Mouse (Mus musculus): ENCODE results near the gene Jarid2.
"Not testable (repeated sequence)": the region's sequence is repeated elsewhere in the genome, so short reads cannot be mapped to it uniquely, and the experiment has no call there.

Jarid2 gene

DNA sequence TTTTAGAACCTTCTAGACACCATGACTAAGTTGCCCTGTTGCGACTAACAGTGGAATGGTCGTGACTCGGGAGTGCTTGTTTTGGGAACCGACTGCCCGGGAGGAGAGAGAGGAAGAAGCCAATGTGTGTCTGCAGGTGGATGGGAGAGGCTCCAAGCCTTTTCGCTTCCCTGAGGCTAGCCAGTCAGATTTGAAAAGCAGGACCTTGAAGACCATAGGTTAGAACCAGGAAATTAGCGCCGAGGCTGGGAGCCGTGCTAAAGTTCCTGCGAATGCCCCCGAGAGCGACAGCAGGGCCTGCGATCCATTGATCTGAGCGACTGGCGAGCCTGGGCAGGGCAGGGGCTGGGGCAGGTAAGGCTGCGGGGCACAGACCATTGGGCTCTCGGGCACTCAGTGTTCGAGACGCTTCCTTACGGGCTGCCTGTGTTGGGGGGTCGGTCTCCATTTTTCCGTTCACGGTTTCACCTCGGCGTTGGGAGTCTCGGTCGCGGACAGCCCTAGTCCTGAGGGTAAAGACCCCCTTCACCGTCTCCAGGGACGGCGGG is at the start of gene Jarid2:
Gene Jarid2 (plus strand): TSS at position 51 of the 548 bp plus-strand sequence.
- DNase-seq (ENCODE audit: low read depth, low spot score): no peak

DNA sequence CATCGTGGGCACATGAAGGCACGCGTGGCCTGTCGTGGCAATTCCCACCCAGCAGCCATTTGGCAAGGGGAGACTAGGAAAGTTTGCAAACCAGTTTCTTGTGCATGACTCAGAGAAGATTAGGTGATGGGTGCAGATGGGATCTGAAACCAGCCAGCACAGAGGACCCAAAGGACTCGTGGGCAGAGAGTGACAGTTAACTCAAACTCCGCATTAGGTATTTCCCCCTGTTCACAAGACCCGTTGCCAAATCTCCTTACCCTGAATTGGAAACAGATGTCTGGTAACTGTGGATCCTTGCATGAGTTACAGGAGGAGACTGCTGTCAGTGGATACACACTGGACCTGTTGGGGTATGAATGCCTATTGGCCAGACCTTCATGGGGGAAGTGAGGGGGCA is 48.2 kb upstream of the Jarid2 start:
- DNase-seq (ENCODE audit: low read depth, low spot score): no peak

DNA sequence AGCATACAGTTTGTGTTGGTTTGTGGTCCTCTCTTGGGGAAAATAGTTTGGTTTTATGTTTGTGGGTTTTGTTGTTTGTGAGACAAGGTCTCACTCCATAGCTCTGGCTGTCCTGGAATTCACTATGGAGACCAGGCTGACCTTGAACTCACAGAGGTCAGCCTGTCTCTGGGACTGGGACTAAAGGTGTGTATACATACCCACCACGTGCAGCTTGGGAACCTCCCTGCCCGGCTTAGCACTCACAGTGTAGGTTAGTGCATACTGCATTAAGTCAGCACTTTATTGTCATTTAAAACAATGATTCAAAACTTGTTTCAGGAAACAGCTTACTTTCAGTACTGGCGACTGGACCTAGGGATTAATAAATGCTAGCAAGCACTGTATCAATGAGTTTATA is 41.1 kb upstream of the Jarid2 start:
- no peak for DNase-seq (ENCODE audit: low read depth, low spot score)

DNA sequence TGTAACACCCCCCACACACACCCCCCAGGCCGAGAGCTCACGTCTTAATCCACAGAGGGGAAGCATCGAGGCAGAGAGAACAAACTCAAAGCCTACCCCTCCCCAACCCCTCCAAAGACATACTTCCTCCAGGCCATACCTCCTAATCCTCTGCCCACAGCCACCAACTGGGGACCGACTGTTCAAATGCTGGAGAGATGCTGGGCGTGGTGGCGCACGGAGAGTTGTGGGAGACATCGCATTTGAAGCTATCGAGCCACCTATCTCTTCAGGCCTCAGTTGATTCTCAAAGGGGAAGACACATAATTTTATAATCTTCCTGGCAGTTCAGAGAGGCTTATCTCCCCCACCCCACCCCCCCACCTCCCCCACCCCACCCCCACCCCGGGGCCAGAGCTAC is 31.6 kb upstream of the Jarid2 start:
- DNase-seq (ENCODE audit: low read depth, low spot score): no peak

DNA sequence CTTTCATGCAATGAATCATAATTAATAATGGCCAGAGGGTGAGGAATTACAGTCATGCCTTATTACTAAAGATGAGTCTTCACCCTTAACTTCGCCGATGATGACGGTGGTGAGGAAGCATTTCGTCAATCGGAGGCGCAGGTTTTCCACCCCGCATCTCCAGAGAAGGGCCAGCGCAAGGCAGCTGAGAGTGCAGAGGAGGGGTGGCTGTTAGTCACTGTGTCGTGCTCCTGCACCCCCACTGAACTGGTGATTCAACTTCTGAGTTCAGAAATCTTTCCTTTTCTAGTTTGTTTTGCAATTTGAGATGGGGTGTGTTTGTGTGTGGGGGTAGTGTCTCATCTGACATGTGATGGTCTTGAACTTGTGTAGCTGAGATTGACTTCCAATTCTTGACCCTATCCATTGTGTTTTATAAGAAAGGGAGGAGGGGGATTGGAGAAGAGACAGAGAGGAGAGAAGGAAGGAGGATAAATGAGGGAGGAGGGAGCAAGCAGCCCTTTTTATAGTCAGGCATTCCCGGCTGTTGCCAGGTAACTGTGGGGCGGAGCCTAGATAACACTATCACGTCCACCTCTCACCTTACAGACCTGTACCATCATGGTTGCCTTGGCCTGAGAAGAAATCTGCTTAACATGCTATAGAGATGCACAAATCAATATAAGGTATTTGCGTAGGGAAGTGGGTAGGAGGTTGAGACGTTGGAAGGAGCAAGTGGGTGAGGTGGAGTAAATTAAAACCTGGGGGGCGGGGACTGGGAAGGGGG is 25.1 kb upstream of the Jarid2 start:
- DNase-seq (ENCODE audit: low read depth, low spot score): no peak

DNA sequence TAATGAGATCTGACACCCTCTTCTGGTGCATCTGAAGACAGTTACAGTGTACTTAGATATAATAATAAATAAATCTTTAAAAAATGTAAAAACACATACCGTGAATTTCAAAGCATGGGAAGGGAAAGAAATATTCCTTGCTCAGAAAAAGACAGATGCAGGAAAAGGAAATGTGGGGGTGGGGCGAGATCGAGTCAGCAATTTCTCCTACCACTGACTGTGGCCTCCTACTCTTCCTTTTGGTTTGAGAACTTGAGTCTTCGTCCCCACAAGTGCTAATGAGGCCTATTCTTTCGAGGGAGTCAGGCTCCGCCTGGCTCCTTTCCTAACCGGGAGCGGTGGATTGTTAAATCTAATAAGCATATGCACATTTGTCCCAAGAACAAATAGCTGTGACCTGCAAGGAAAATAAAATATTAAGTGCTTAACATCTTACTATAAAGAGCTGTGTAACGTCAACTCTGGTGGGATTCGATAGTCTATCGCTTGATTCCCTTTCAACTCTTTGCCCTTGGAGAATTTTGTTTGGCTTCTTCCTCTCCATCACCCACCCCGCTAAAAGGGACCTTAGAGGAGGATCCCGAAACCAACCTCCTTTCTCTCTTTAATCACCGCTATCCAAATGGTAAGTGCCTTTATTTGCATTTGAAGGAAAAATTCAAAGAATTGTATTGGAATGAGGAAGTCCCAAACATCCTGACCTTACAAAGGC is 24.1 kb upstream of the Jarid2 start:
- DNase-seq (ENCODE audit: low read depth, low spot score): no peak

DNA sequence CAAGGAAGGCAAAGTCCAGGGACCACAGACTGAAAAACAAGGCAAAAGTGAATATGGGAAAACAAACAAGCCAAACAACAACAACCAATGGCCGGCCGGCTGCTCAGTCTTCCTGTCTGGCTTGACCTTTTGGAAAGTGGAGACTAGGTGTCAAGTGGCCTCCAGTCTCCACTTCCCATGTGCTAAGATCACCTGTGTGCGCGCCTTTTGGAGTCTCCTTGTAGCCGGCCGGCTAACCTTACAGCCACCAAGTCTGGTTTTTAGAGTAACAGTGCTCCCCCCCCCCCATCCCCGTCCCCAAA is 23.6 kb upstream of the Jarid2 start:
- DNase-seq (ENCODE audit: low read depth, low spot score): no peak

DNA sequence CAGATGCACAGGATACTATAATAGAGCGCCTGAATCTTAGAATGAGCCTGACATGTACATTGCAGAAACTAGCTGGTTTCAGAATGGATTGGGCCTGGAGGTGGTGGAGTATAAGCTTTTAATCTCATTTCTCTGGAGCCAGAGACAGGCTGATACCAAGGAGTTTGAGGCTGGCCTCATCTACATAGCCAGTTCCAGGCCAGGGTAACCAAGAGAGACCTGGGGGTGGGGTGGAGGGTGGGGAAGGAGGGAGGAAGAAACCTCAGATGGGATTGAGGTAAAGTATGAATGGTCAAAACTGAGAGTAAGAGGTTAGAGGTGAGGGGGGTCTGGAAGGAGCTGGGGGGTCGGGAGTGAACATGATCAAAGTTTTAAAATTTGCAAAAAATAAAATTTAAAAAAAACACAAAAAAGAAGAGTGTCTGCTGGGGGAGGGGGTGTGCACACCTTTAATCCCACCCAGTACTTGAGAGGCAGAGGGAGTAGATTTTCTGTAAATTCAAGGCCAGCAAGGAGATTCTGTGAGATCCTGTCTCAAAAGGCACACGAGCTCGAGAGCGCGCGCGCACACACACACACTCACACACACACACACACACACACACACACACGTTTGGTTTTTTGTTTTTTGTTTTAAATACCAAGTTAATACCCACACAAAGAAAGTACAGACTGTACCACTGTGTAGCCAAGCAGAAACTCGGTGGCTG is 22.9 kb upstream of the Jarid2 start:
- no peak for DNase-seq (ENCODE audit: low read depth, low spot score)

DNA sequence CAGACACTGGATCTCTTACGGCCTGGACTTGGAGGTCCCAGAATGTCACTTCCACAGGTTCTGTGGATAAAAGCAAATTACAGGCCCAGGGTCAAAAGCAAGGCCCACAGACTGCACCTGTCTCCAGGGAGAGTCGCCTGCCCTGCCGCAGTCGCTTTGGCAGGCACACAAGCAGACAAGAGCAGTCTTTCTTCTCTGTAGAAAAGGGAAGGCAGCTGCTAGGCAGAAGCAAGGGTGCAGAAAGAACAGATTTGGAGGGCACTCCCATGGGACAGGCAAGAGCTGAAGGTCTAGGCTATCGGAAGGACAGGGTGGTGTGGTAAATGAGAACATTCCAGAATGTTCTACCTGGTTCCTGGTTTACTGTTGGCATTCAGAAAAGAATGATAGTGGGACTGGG is 22.1 kb upstream of the Jarid2 start:
- DNase-seq (ENCODE audit: low read depth, low spot score): no peak

DNA sequence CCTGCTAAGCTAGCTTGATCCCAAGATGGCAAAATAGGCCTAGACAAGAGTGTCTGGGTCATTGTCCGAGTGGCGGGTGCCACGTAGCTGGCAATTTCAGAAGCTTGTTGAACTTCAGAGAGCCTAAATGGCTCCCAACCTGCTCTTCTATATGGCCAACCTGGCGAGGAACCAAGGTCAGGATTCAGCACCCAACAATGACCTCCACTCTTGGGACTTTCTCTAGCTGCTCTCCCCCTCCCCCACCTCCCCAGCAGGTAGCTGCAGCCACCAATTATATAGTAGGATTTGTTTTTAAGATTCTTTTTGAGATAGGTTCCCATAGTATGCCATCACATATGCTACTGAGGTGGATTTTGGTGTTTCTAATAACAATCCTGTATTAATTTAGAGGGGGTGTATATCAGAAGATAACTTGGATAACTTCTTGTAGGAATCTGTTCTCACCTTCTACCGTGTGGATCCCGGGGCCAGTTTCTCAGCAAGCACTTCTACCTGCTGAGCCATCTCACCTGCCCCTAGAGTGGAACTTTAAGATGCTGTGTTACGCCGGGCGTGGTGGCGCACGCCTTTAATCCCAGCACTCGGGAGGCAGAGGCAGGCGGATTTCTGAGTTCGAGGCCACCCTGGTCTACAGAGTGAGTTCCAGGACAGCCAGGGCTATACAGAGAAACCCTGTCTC is 20.8 kb upstream of the Jarid2 start:
- DNase-seq (ENCODE audit: low read depth, low spot score): no peak

DNA sequence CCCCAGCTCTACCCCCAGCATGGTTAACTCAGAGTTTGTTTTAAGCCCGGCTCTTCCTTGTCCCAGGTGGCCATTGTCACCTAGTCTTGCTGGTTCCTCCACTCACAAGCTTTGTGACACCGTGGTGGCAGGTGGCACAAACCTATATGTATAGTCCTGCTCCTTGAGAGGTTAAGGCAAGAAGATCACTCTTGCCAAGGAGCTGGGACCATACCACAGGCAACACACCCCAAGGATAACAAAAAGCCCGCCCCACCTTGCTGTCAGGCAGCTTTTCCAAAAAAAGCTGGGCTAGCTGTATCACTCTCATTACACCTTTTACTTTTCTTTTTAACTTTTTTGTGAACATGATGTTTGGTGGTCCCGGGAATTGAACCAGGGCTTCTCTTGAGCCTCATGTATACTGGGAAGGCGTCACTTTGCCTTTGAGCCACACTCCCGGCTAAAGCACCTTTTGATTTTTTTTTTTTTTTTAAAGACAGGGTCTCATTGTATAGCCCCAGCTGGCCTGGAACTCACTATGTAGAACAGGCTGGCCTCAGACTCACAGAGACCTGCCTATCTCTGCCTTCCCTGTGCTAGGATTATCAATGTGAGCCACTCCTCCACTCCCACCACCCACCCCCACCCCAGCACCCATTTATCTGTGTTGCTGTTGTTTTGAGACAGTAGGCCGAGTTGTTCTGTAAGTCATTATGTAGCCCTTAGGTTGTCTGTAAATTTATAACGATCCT is 19.4 kb upstream of the Jarid2 start:
- DNase-seq (ENCODE audit: low read depth, low spot score): no peak

DNA sequence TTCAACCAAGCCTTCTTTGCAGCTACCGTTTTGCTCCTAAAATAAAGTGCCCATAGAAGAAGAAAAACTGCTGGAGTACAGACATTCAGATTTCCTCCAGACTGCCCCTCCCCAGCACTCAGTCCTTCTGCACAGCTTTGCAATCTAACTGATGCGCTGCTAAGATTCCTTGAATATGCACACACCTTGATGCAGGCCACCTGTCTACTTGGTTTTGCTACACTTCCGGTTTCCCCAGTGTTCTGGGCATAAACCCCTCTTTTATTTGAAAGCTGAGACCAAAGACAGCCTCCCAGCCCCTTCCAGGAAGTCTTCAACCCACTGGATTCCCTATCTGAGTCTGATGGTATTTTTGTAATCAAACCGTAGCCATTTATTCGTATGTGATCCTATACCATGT is 18.2 kb upstream of the Jarid2 start:
- no peak for DNase-seq (ENCODE audit: low read depth, low spot score)

DNA sequence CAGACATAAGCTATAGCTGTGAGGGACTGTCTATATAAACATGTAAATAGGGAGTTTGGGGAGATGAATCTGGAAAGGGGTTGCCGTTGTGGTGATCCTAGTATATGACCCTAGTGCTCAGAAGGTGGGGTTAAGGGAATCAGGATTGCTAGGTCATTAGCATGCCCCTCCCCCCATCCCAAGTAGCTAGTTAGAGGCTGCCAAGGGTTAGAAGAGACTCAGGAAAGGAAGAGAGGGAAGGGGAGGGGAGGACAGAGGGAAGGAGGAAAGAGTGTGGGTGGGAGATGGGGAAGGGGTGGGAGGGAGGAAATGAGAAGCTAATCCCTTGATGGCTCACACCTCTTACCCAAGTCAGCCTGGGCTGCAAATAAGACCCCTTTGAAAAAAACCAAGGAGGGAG is 17.4 kb upstream of the Jarid2 start:
- DNase-seq (ENCODE audit: low read depth, low spot score): no peak

DNA sequence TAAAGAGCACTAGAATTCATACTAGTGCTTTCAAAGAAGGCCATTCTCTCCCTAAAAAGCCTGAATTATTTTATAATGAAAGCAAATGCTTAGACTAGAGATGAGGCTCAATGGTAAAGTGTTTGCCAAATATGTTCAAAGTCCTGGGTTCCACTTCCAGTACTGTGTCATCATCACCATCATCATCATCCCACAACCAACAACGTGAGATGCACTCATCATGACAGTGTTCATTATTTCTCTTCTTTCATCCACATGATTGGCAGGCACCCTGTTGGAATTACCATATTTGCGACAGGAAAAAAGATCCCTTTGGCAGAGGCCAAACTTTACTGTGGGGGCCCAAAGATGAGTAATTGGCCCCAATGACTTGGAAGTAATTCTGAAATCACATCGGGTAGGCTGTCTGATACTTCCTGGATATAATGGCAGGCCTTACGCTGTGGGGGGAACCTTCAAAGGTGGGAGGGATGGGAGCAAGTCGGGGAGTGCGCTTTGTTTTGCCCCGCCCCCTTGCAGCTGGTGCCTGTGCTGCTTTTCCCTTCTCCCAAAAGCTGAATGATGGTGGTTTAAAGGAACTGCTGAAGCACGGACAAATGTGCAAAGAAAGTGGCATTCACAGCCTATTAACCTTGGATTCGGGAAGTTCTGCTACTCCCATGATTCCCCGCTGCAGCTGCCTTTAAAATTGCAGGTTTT is 13.9 kb upstream of the Jarid2 start:
- DNase-seq (ENCODE audit: low read depth, low spot score): no peak

DNA sequence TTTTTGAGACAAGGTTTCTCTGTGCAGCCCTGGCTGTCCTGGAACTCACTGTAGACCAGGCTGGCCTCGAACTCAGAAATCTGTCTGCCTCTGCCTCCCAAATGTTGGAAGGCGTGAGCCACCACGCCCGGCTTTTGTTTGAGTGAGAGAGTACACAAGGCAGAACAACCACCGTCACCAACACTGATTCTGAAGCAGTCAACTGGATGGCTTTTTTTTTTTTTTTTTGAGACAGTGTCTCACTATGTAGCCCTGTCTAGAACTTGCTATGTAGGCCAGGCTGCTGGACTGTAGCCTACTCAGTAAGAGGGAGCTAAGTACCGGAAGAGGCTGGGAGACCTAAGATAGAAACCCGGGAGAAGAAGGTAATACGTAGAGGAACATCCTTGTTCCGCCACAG is 11.4 kb upstream of the Jarid2 start:
- DNase-seq (ENCODE audit: low read depth, low spot score): no peak

DNA sequence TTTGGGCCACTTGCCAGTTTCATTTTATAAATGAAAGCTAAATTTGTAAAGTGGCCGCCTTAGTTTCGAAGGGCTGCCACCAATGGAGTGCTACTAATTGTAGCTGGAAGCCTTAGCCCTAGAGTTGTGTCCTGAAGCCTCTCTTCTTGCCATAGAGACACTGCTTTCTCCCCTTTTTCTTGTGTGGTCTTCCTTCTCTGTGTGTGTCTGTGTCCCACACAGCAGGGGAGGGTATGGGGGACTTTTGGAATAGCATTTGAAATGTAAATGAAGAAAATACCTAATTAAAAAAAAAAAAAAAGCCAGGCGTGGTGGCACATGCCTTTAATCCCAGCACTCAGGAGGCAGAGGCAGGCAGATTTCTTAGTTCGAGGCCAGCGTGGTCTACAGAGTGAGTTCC is 10.8 kb upstream of the Jarid2 start:
- not testable (repeated sequence) for DNase-seq (ENCODE audit: low read depth, low spot score)

DNA sequence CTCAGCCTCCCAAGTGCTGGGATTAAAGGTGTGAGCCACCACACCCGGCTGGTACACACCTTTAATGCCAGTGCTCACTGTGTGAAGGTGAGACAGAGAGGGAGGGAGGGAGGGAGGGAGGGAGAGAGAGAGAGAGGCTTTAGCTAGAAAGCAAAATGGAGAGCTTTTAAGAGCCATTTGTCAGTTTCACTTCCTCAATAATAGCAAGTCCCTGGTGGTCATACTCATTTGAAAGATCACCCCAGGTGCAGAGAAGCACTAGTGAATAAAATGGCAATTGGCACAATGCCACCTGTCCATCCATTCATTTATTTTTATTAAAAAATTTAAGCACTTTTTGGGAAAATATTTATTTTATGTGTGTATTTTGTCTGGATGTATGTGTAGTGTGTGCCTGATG is 9.2 kb upstream of the Jarid2 start:
- DNase-seq (ENCODE audit: low read depth, low spot score): no peak

DNA sequence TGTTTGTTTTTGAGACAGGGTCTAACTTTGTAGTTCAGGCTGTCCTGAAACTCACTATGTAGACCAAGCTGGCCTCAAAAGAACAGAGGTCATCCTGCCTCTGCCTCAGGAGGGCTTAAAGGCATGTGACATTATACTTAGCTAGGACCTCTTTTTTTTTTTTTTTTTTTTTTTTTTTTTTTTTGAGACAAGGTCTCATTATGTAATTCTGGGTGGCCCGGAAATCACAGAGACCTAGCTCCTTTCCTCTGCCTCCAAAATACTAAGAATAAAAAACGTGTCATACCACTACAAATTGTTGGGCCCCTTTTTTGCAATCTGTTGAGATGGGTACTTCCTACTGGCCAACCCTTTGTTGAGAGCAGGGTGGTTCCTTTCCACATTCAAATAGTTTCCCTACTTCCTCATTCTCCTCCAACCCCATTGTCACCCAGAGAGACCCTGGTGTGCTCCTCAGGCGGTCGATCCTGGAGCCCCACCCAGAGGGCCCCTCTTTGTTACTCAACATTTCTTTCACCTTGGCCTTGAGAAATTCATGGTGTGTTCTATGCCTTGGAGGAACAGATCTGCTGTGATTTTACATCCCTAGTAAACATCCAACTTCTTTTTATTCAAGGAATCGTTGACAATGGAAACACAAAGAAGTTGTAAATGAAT is 7.3 kb upstream of the Jarid2 start:
- DNase-seq (ENCODE audit: low read depth, low spot score): no peak

DNA sequence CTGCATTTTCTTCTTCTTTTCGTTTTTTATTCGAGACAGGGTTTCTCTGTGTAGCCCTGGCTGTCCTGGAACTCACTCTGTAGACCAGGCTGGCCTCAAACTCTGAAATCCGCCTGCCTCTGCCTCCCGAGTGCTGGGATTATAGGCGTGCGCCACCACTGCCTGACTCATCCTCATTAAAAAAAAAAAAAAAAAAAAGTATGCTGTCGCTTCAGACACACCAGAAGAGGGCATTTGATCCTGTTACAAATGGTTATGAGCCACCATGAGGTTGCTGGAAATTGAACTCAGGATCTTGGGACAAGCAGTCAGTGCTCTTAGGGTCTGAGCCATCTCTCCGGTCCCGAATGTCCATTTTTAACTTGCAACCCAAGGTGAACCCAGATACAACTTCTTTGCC is 5.8 kb upstream of the Jarid2 start:
- not testable (repeated sequence) for DNase-seq (ENCODE audit: low read depth, low spot score)

All from forelimb bud, embryonic 11.5 days (tissue).